Mouse (Mus musculus) midbrain, postnatal 0 days (tissue): ENCODE measurements around the gene Dennd5b. TPM values are rescaled to one million over a fixed set of nuclear protein-coding genes. Genes with fewer than 3 reads are reported as not detected.

Experiments
- ATAC-seq: fragments of 200-750 bp; cut with Nextera tagmentation; 2 replicates; pipeline ENCODE4 v1.8.0; 2017; ENCODE audit warnings: moderate number of reproducible peaks, mild to moderate bottlenecking, moderate TSS enrichment, moderate library complexity; ENCODE audit not compliant: low FRiP score
- DNase-seq: peaks from one replicate; pipeline ENCODE4 v3.0.0-alpha.2; 2015; ENCODE audit warnings: low spot score
- H3K27ac ChIP-seq: fragments of 300-500 bp; sonication (generic); 2 replicates; pipeline ENCODE4 v1.5.1; 2014; ENCODE audit warnings: low read depth, mild to moderate bottlenecking, low read length, mixed read lengths
- H3K27me3 ChIP-seq: fragments of 300-500 bp; sonication (generic); 2 replicates; pipeline ENCODE4 v1.6.1; 2014; ENCODE audit warnings: low read length, control low read depth, mixed read lengths; ENCODE audit not compliant: insufficient read depth
- H3K36me3 ChIP-seq: fragments of 300-500 bp; sonication (generic); 2 replicates; pipeline ENCODE4 v1.6.1; 2014; ENCODE audit warnings: low read length, control low read depth, mixed read lengths; ENCODE audit not compliant: insufficient read depth
- H3K4me1 ChIP-seq: fragments of 300-500 bp; sonication (generic); 2 replicates; pipeline ENCODE4 v1.6.1; 2014; ENCODE audit warnings: mild to moderate bottlenecking, control low read depth, antibody characterized with exemption, low read length, mixed read lengths; ENCODE audit not compliant: insufficient read depth
- H3K4me2 ChIP-seq: fragments of 300-500 bp; sonication (generic); 2 replicates; pipeline ENCODE4 v1.6.1; 2014; ENCODE audit warnings: low read depth, mild to moderate bottlenecking, low read length, mixed read lengths; ENCODE audit not compliant: poor library complexity, severe bottlenecking
- H3K4me3 ChIP-seq: fragments of 300-500 bp; sonication (generic); 2 replicates; pipeline ENCODE4 v1.5.1; 2014; ENCODE audit warnings: low read depth, mild to moderate bottlenecking, low read length, moderate library complexity
- H3K9ac ChIP-seq: fragments of 300-500 bp; sonication (generic); replicated peaks from 2 replicates; pipeline ENCODE4 v1.6.1; 2014; ENCODE audit warnings: mild to moderate bottlenecking, low read length, moderate library complexity, mixed read lengths; ENCODE audit not compliant: poor library complexity, severe bottlenecking
- H3K9me3 ChIP-seq: fragments of 300-500 bp; sonication (generic); 2 replicates; pipeline ENCODE4 v1.6.1; 2016; ENCODE audit warnings: low read length, control low read depth
- CTCF ChIP-seq: IDR thresholded peaks from 2 replicates; pipeline ENCODE4 v1.5.1; 2016; ENCODE audit warnings: antibody characterized with exemption, mild to moderate bottlenecking
- whole genome bisulfite sequencing: fragments of 180-500 bp; shearing (Covaris S2); extraction: QIAGEN DNeasy Blood & Tissue Kit; methylation state at CpG from one replicate; pipeline ENCODE4 v1.1.7; 2014; 5-methylcytosine and 5-hydroxymethylcytosine counted together
- polyA plus RNA-seq: library from polyadenylated mRNA; unstranded; fragments of >200 nt; fragmentation: Nextera tagmentation; extraction: Ambion mirVana; gene quantifications from 2 replicates; pipeline ENCODE4 v1.2.1, GENCODE M21; 2015
- total RNA-seq: library from RNA; depleted of rRNA; stranded (reverse); fragments of >200 nt; gene quantifications from 2 replicates; pipeline ENCODE4 v1.2.3, GENCODE M21; 2014

Gene Dennd5b
- total and polyA plus RNA-seq, 2 experiments from 2014 or later: 11.0 to 47.1 TPM

DNA sequence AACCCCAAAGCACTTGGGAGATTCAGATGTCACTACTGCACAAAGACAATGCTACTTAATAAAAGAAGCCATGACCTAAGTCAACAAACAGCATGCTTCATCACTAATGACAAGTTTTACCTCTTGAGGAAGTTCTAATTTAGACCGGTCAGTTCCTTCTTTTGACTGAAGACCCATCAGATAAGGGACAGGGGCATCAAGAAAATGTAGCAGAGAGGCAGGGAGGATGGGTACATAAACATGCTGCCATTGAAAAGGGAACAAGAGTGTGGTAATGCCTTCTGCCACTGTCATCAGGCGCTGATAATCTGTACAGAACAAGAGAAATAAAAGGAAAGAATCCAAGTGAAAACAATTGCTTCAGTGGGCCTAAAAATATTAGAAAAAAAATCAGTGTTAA, 46.7 kb downstream of the Dennd5b start:
- ATAC-seq (no peak), DNase-seq (no peak)
- no peak overlapping the region for H3K9ac ChIP-seq
- H3K4me1 ChIP-seq: no peaks in the 10 kb centered on the region
- no peaks in the 10 kb centered on the region for H3K27me3 ChIP-seq
- no peaks in the 10 kb centered on the region for H3K9me3 ChIP-seq
- H3K4me3 ChIP-seq: no peak overlapping the region
- H3K36me3 ChIP-seq: no peaks in the 10 kb centered on the region
- H3K27ac ChIP-seq: no peak overlapping the region
- no peak for TF ChIP-seq CTCF
- H3K4me2 ChIP-seq: no peak overlapping the region
- WGBS: 95% methylated on average over 2 of the region's 2 CpGs

DNA sequence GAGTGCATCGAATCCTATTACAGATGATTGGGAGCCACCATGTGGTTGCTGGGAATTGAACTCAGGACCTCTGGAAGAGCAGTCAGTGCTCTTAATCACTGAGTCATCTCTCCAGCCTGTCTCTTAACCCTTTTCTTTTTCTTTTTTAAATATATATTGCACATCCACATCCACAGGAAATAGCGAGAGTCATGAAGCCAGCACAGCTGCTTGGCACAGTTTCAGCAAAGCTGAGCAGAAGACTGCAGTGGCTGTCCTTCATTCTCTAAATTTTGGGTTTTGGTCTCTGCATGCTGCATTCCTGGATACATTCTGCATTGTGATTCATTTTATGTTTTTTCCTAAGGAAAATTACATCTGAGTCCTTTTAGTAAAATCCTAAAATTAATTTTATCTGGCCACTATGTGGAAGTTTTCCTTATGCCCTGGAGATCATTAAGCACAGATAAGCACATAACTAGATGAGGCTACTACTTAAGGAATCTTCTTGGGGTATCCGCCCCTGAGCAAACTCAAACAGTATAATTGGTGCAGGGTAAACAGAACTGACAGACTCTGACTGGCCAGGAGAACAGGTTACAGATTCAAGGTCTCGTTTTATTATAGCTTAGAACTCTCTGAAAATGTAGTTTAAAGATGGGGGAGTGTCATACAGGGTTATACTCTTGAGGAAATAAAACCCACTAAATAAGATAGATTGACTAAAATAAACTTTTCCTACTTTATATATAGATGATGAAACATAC, 50.3 kb downstream of the Dennd5b start:
- Histone ChIP-seq H3K36me3 (no peaks in the 10 kb centered on the region), H3K27ac (no peak overlapping the region), H3K4me3 (no peak overlapping the region), H3K4me1 (no peaks in the 10 kb centered on the region), H3K27me3 (no peaks in the 10 kb centered on the region), H3K9me3 (no peaks in the 10 kb centered on the region), H3K9ac (no peak overlapping the region), H3K4me2 (no peak overlapping the region)
- DNase-seq (no peak), ATAC-seq (no peak)
- TF ChIP-seq CTCF: no peak
- 91% methylated on average over 4 of the region's 4 CpGs for WGBS

DNA sequence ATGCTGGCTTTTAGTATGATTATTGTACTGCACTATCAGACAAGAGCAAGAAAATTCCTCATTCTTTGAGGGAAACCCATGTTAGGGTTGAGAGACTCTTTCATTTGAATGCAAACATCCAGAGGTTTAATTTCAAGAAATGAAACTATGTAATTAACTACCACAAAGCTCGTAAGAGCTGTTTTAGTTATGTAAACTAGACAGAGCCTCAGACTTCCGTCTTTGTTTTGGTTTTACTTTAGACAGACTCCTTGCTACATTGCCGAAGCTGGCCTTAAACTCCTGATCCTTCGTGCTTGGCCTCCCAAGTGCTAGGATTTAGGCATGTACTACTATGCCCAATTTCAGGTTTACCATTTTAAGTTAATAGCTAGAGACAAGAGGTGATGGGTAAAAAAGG, 61.4 kb downstream of the Dennd5b start:
- H3K27ac ChIP-seq: no peak overlapping the region
- H3K27me3 ChIP-seq: no peaks in the 10 kb centered on the region
- H3K4me1 ChIP-seq: no peaks in the 10 kb centered on the region
- 84% methylated on average over 4 of the region's 4 CpGs for WGBS
- no peak for TF ChIP-seq CTCF
- no peak overlapping the region for H3K9ac ChIP-seq
- H3K9me3 ChIP-seq: no peaks in the 10 kb centered on the region
- DNase-seq (no peak), ATAC-seq (no peak)
- no peak overlapping the region for H3K4me3 ChIP-seq
- no peak overlapping the region for H3K4me2 ChIP-seq
- H3K36me3 ChIP-seq: peaks cover 5% of the 10 kb centered on the region; the same call in 1 of the 2 replicates

DNA sequence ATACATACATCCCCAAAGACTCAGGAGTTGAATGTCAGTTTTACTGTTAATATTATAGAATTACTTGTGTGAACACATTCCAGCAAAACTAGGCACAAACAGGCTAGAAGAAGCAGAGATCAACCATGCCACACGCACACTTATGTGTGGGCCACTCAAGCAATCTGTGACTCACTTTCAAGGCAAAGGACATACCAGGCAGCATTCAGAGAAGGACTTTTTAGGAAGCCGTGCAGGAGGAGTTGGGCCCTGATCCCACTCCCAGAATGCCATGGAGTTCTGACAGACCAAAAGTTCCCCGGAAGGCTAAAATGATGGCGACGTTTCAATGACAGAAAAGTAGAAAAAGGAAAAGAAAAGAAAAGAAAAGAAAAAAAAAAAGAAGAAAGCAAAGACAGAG, 69.3 kb downstream of the Dennd5b start:
- no peak overlapping the region for H3K27ac ChIP-seq
- WGBS: 88% methylated on average over 5 of the region's 5 CpGs
- no peak for ATAC-seq
- no peak for DNase-seq
- no peaks in the 10 kb centered on the region for H3K27me3 ChIP-seq
- peaks cover 14% of the 10 kb centered on the region; the same call in 1 of the 2 replicates for H3K36me3 ChIP-seq
- H3K4me2 ChIP-seq: no peak overlapping the region
- no peak overlapping the region for H3K9ac ChIP-seq
- H3K9me3 ChIP-seq: no peaks in the 10 kb centered on the region
- no peak overlapping the region for H3K4me3 ChIP-seq
- TF ChIP-seq CTCF: no peak
- no peaks in the 10 kb centered on the region for H3K4me1 ChIP-seq

DNA sequence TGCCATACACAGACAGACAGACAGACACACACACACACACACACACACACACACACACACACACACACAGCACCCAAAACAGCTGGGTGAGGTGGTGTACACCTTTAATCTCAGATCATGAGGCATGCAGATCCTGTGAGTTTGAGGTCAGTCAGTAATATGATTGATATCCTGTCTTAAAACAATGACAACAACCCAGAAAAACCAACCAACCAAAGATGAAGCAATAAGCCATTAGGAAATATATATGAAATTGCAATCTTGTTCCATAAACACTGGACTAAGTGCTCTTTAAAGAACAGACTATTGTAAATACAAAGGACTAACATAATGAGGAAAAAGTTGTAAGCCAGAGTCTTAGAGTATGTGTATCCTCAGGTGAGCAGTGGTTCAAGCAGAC, 70.1 kb downstream of the Dennd5b start:
- no peak overlapping the region for H3K4me3 ChIP-seq
- H3K9ac ChIP-seq: no peak overlapping the region
- no peaks in the 10 kb centered on the region for H3K27me3 ChIP-seq
- no peaks in the 10 kb centered on the region for H3K9me3 ChIP-seq
- H3K4me1 ChIP-seq: no peaks in the 10 kb centered on the region
- no peak for TF ChIP-seq CTCF
- no peak for ATAC-seq
- peaks cover 14% of the 10 kb centered on the region; the same call in 1 of the 2 replicates for H3K36me3 ChIP-seq
- H3K4me2 ChIP-seq: no peak overlapping the region
- no peak overlapping the region for H3K27ac ChIP-seq
- no peak for DNase-seq

DNA sequence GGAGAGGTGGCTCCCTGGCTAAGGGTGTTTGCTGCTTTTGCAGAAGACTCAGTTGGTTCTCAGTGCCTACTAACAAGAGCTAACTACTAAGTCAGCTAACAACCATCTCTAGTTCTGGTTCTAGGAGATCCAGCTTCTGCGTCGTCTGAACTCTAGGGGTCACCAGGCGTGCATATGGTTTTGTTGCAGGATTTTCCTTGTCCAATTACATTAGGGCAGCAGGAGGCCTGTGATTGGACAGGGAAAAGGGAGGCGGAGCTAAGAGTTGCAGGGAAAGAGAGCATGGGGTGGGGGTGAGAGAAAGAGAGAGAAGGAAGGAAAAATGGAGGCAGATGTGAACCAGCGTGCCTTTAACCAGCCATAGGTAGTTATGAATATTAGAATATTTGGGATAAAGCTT, 83.0 kb downstream of the Dennd5b start:
- Histone ChIP-seq H3K4me1 (no peaks in the 10 kb centered on the region), H3K27ac (no peak overlapping the region), H3K27me3 (no peaks in the 10 kb centered on the region), H3K9ac (no peak overlapping the region), H3K4me3 (no peak overlapping the region), H3K9me3 (no peaks in the 10 kb centered on the region), H3K4me2 (no peak overlapping the region), H3K36me3 (peaks cover 18% of the 10 kb centered on the region; the same call in 1 of the 2 replicates)
- WGBS: 88% methylated on average over 5 of the region's 5 CpGs
- DNase-seq (no peak), ATAC-seq (no peak)
- TF ChIP-seq CTCF: no peak
